Mouse (Mus musculus) megakaryocyte, embryonic 14.5 days (primary cell): Measurements from ENCODE around the gene Crhbp. TPM values are rescaled to one million over a fixed set of nuclear protein-coding genes. Genes with fewer than 3 reads are reported as not detected.

Experiments used
- H3K27me3 ChIP-seq: replicated peaks from 2 replicates; pipeline ENCODE3; 2012; ENCODE audit warnings: inconsistent platforms
- H3K36me3 ChIP-seq: replicated peaks from 2 replicates; pipeline ENCODE3; 2012; ENCODE audit warnings: low read length, inconsistent platforms, mixed read lengths
- H3K4me1 ChIP-seq: 2 replicates; pipeline ENCODE4 v1.6.1; 2012; ENCODE audit warnings: inconsistent platforms
- H3K4me3 ChIP-seq: replicated peaks from 2 replicates; pipeline ENCODE3; 2012; ENCODE audit warnings: moderate library complexity, mild to moderate bottlenecking, inconsistent platforms
- H3K9me3 ChIP-seq: 2 replicates; pipeline ENCODE4 v1.6.1; 2012; ENCODE audit warnings: inconsistent platforms
- FLI1 ChIP-seq: IDR thresholded peaks from 2 replicates; pipeline ENCODE4 v1.6.1; 2012; ENCODE audit warnings: low read length, inconsistent platforms, mixed read lengths
- GATA1 ChIP-seq: IDR thresholded peaks from 3 replicates; pipeline ENCODE4 v1.6.1; 2012; ENCODE audit warnings: mixed read lengths, low read length, inconsistent platforms, borderline replicate concordance
- polyA plus RNA-seq: library from polyadenylated mRNA; stranded (reverse); fragments of >175 nt; gene quantifications from 2 replicates; pipeline ENCODE4 v1.2.3, GENCODE M21; 2012; ENCODE audit warnings: low replicate concordance; ENCODE audit not compliant: insufficient read depth

The Crhbp gene
- polyA plus RNA-seq, 1 experiment = not detected

GRCm38 (mm10) chr13:95451529-95451928 lies 6.8 kb upstream of the Crhbp start:
- H3K36me3 ChIP-seq = no peaks in the 10 kb centered on the region
- TF ChIP-seq GATA1 (no peak), FLI1 (no peak)

GRCm38 (mm10) chr13:95450636-95451210 lies 6.0 kb upstream of the Crhbp start:
- no peaks in the 10 kb centered on the region for H3K9me3 ChIP-seq
- no peaks in the 10 kb centered on the region for H3K36me3 ChIP-seq
- no peak for TF ChIP-seq GATA1
- TF ChIP-seq FLI1 = no peak
- peaks cover 21% of the 10 kb centered on the region for H3K27me3 ChIP-seq
- H3K4me1 ChIP-seq = peaks cover 5% of the 10 kb centered on the region; the same call in 1 of the 2 replicates
- no peak overlapping the region for H3K4me3 ChIP-seq

More at GRCm38 (mm10) chr13:95451529-95451928, 6.8 kb upstream of the Crhbp start:
- peaks cover 19% of the 10 kb centered on the region for H3K27me3 ChIP-seq
- H3K4me3 ChIP-seq = no peak overlapping the region
- H3K4me1 ChIP-seq = peaks cover 5% of the 10 kb centered on the region; the same call in 1 of the 2 replicates
- no peaks in the 10 kb centered on the region for H3K9me3 ChIP-seq

- Histone ChIP-seq H3K4me3 (no peak overlapping the region), H3K36me3 (no peaks in the 10 kb centered on the region), H3K4me1 (peaks cover 5% of the 10 kb centered on the region; the same call in 1 of the 2 replicates), H3K9me3 (no peaks in the 10 kb centered on the region), H3K27me3 (peaks cover 31% of the 10 kb centered on the region)
- TF ChIP-seq GATA1 (no peak), FLI1 (no peak)
These were observed 5.0 kb upstream of the Crhbp start for GRCm38 (mm10) chr13:95449730-95450129.

- no peaks in the 10 kb centered on the region for H3K9me3 ChIP-seq
- H3K36me3 ChIP-seq = no peaks in the 10 kb centered on the region
- no peak overlapping the region for H3K4me3 ChIP-seq
- TF ChIP-seq GATA1 = no peak
- TF ChIP-seq FLI1 = no peak
- H3K4me1 ChIP-seq = peaks cover 7% of the 10 kb centered on the region; the same call in 1 of the 2 replicates
- peaks cover 58% of the 10 kb centered on the region for H3K27me3 ChIP-seq
These were observed 433 bp downstream of the Crhbp start for GRCm38 (mm10) chr13:95444291-95444690.

- TF ChIP-seq FLI1 (no peak), GATA1 (no peak)
- Histone ChIP-seq H3K4me3 (peak overlapping the region; percentile 7), H3K4me1 (peaks cover 7% of the 10 kb centered on the region; the same call in 1 of the 2 replicates), H3K27me3 (peaks cover 58% of the 10 kb centered on the region), H3K9me3 (no peaks in the 10 kb centered on the region), H3K36me3 (no peaks in the 10 kb centered on the region)
These were observed 1.1 kb downstream of the Crhbp start for GRCm38 (mm10) chr13:95443376-95444233.

GRCm38 (mm10) chr13:95442901-95443300 lies 1.8 kb downstream of the Crhbp start:
- Histone ChIP-seq H3K27me3 (peaks cover 63% of the 10 kb centered on the region), H3K4me1 (peaks cover 13% of the 10 kb centered on the region), H3K4me3 (no peak overlapping the region), H3K9me3 (no peaks in the 10 kb centered on the region), H3K36me3 (no peaks in the 10 kb centered on the region)
- TF ChIP-seq FLI1 (no peak), GATA1 (no peak)

GRCm38 (mm10) chr13:95439569-95439968 lies 5.2 kb downstream of the Crhbp start:
- H3K4me3 ChIP-seq = no peak overlapping the region
- no peaks in the 10 kb centered on the region for H3K9me3 ChIP-seq
- TF ChIP-seq GATA1 = no peak
- TF ChIP-seq FLI1 = no peak
- no peaks in the 10 kb centered on the region for H3K36me3 ChIP-seq
- peaks cover 52% of the 10 kb centered on the region for H3K27me3 ChIP-seq
- peaks cover 13% of the 10 kb centered on the region for H3K4me1 ChIP-seq

- no peak overlapping the region for H3K4me3 ChIP-seq
- TF ChIP-seq GATA1 = no peak
- no peak for TF ChIP-seq FLI1
- H3K36me3 ChIP-seq = no peaks in the 10 kb centered on the region
- H3K9me3 ChIP-seq = peaks cover 3% of the 10 kb centered on the region; the same call in 1 of the 2 replicates
- peaks cover 12% of the 10 kb centered on the region for H3K4me1 ChIP-seq
- H3K27me3 ChIP-seq = peaks cover 11% of the 10 kb centered on the region
These were observed 13.0 kb downstream of the Crhbp start for GRCm38 (mm10) chr13:95431760-95432159.

GRCm38 (mm10) chr13:95427499-95427898 lies 17.2 kb downstream of the Crhbp start:
- Histone ChIP-seq H3K9me3 (peaks cover 8% of the 10 kb centered on the region; the same call in 1 of the 2 replicates), H3K4me1 (peaks cover 12% of the 10 kb centered on the region)
- TF ChIP-seq FLI1 (no peak), GATA1 (no peak)

GRCm38 (mm10) chr13:95426421-95426820 lies 18.3 kb downstream of the Crhbp start:
- TF ChIP-seq GATA1 = no peak
- TF ChIP-seq FLI1 = no peak
- Histone ChIP-seq H3K4me3 (no peak overlapping the region), H3K9me3 (peaks cover 8% of the 10 kb centered on the region; the same call in 1 of the 2 replicates), H3K4me1 (peaks cover 12% of the 10 kb centered on the region), H3K36me3 (no peaks in the 10 kb centered on the region), H3K27me3 (peaks cover 5% of the 10 kb centered on the region)

More at GRCm38 (mm10) chr13:95427499-95427898, 17.2 kb downstream of the Crhbp start:
- peak overlapping the region; percentile 43 for H3K4me3 ChIP-seq
- H3K27me3 ChIP-seq = peaks cover 5% of the 10 kb centered on the region
- H3K36me3 ChIP-seq = no peaks in the 10 kb centered on the region
